ENCODE assay signal across 8 mouse cellular contexts in genomic region chr11:93955256-93956150, GRCm38 (mm10). TPM values are rescaled to one million over a fixed set of nuclear protein-coding genes. Genes with fewer than 3 reads are reported as not detected.
DNase-seq lines count a peak whose midpoint lies in the region; ATAC-seq and TF ChIP-seq lines count a peak whose summit lies in the region.

No protein-coding gene starts in this region.

- DNase-seq in MEL-GATA-1-ER (ENCODE audit: extremely low read depth, low read depth): peak; percentile 77
- peak; percentile 83 to 84 for DNase-seq in cerebellum, adult 2 months
- peak; percentile 86 for DNase-seq in forebrain, postnatal 0 days
- DNase-seq in heart, postnatal 4 days: peak; percentile 96
- DNase-seq in layer of hippocampus, adult 8-10 months (ENCODE audit: low spot score in 2 of 2): peak; percentile 80 to 85
- peak; percentile 96 for DNase-seq in lung, embryonic 14.5 days
- peak; percentile 90 to 94 for DNase-seq in thymus, adult 18-20 months

- H3K4me2 ChIP-seq in forebrain, postnatal 0 days (ENCODE audit: low read depth): peak overlapping the region; percentile 86
- peak overlapping the region; percentile 86 for H3K4me2 ChIP-seq in lung, embryonic 14.5 days

- H3K9ac ChIP-seq in forebrain, postnatal 0 days: peak overlapping the region; percentile 73
- H3K9ac ChIP-seq in lung, embryonic 14.5 days: peak overlapping the region; percentile 82

- TF ChIP-seq POLR2A in cerebellum, adult 2 months (IDR thresholded peaks at IDR 0.05; ENCODE audit: borderline replicate concordance, insufficient read depth, low read length): peak; percentile 55; the same call in 1 of the 2 replicates

- H3K27ac ChIP-seq in cerebellum, adult 2 months (ENCODE audit: insufficient read depth, low read length): peak overlapping the region; percentile 29; the same call in 1 of the 2 replicates
- H3K27ac ChIP-seq in forebrain, postnatal 0 days (ENCODE audit: low read depth, low read length): peak overlapping the region; percentile 81
- peak overlapping the region; percentile 92 for H3K27ac ChIP-seq in lung, embryonic 14.5 days (ENCODE audit: low read depth)

- peaks cover 41% of the 10 kb centered on the region for H3K36me3 ChIP-seq in forebrain, postnatal 0 days (ENCODE audit: insufficient read depth)
- peaks cover 62% of the 10 kb centered on the region for H3K36me3 ChIP-seq in lung, embryonic 14.5 days (ENCODE audit: insufficient read depth)

- WGBS in cerebellum, adult 2 months: under 1% methylated on average over 67 of the region's 67 CpGs
- WGBS in forebrain, postnatal 0 days: 3% methylated on average over 67 of the region's 67 CpGs
- WGBS in lung, embryonic 14.5 days: under 1% methylated on average over 67 of the region's 67 CpGs

- H3K4me1 ChIP-seq in cerebellum, adult 2 months (ENCODE audit: control insufficient read depth, insufficient read depth, low read length): peaks cover 3% of the 10 kb centered on the region; the same call in 1 of the 2 replicates
- H3K4me1 ChIP-seq in forebrain, postnatal 0 days (ENCODE audit: insufficient read depth): 0 out of 2 replicates have a peak, but pooled peaks cover 7% of the 10 kb centered on the region
- peaks cover 12% of the 10 kb centered on the region; the same call in 1 of the 2 replicates for H3K4me1 ChIP-seq in lung, embryonic 14.5 days (ENCODE audit: insufficient read depth)

- ATAC-seq in forebrain, postnatal 0 days: peak; percentile 96
- peak; percentile 98 for ATAC-seq in lung, embryonic 14.5 days (ENCODE audit: insufficient read depth)
- peak; percentile 94 for ATAC-seq in neutrophil, adult 5-6 weeks (ENCODE audit: extremely low read depth, insufficient number of reproducible peaks, low FRiP score, poor library complexity, severe bottlenecking)

- H3K27me3 ChIP-seq in cerebellum, adult 2 months (ENCODE audit: control insufficient read depth, insufficient read depth, low read length): no peaks in the 10 kb centered on the region
- no peaks in the 10 kb centered on the region for H3K27me3 ChIP-seq in forebrain, postnatal 0 days (ENCODE audit: insufficient read depth, low read length)
- H3K27me3 ChIP-seq in lung, embryonic 14.5 days (ENCODE audit: insufficient read depth, low read length): no peaks in the 10 kb centered on the region

- no peaks in the 10 kb centered on the region for H3K9me3 ChIP-seq in forebrain, postnatal 0 days (ENCODE audit: low read length)
- no peaks in the 10 kb centered on the region for H3K9me3 ChIP-seq in lung, embryonic 14.5 days (ENCODE audit: low read depth, low read length)

- peak overlapping the region; percentile 62 for H3K4me3 ChIP-seq in cerebellum, adult 2 months (replicated peaks; ENCODE audit: insufficient read depth, low read depth, low read length)
- H3K4me3 ChIP-seq in forebrain, postnatal 0 days (ENCODE audit: low read depth, low read length): peak overlapping the region; percentile 62
- peak overlapping the region; percentile 71 for H3K4me3 ChIP-seq in lung, embryonic 14.5 days (ENCODE audit: low read depth, low read length)

- no peak for TF ChIP-seq CTCF in cerebellum, adult 2 months (IDR thresholded peaks at IDR 0.05; ENCODE audit: borderline replicate concordance, insufficient read depth, low read depth, low read length)
- peak; percentile 71 for TF ChIP-seq CTCF in forebrain, postnatal 0 days (IDR thresholded peaks at IDR 0.05; ENCODE audit: low read depth)
- TF ChIP-seq CTCF in lung, embryonic 14.5 days (IDR thresholded peaks at IDR 0.05; ENCODE audit: low read depth): peak; percentile 51

RNA-seq across cellular contexts. Expression of gene Nme2, which starts 0.6 kb away (rescaled TPM):
- 109 and 115 TPM in 2 replicates for polyA plus RNA-seq in cerebellum, adult 2 months (2012; rRNA removed)
- 299 and 495 TPM in 2 replicates for total RNA-seq in forebrain, postnatal 0 days (2014; rRNA removed)
- 195 and 278 TPM in 2 replicates for polyA plus RNA-seq in forebrain, postnatal 0 days (2015; fragmentation: Nextera tagmentation; extraction: Ambion mirVana)
- 1,000 to 10,000 TPM in 1 of 2 experiments, 100 to 1,000 TPM in 1; 991 to 1,141 TPM for total RNA-seq in heart, postnatal 4 days (2021)
- total RNA-seq in layer of hippocampus, adult 8-10 months (2022): 100 to 1,000 TPM in 2 of 4 experiments, 10 to 100 TPM in 2; 88.3 to 126 (median 105) TPM
- polyA plus RNA-seq in lung, embryonic 14.5 days (2014; fragmentation: Nextera tagmentation; extraction: Ambion mirVana): 272 and 286 TPM in 2 replicates
- total RNA-seq in neutrophil, adult 5-6 weeks (2017): 40.9 and 60.4 TPM in 2 replicates

RNA-seq across cellular contexts. Expression of gene Gm20390, which starts 12.6 kb away (rescaled TPM):
- 79.6 and 83.2 TPM in 2 replicates for polyA plus RNA-seq in cerebellum, adult 2 months (2012; rRNA removed)
- total RNA-seq in forebrain, postnatal 0 days (2014; rRNA removed): 90.4 and 115 TPM in 2 replicates
- 448 and 574 TPM in 2 replicates for polyA plus RNA-seq in forebrain, postnatal 0 days (2015; fragmentation: Nextera tagmentation; extraction: Ambion mirVana)
- total RNA-seq in heart, postnatal 4 days (2021): 10 to 100 TPM; 45.3 to 56.6 TPM
- 100 to 1,000 TPM in 2 of 4 experiments, 10 to 100 TPM in 2; 86.0 to 119 (median 96.1) TPM for total RNA-seq in layer of hippocampus, adult 8-10 months (2022)
- 397 and 438 TPM in 2 replicates for polyA plus RNA-seq in lung, embryonic 14.5 days (2014; fragmentation: Nextera tagmentation; extraction: Ambion mirVana)
- 5.3 and 10.9 TPM in 2 replicates for total RNA-seq in neutrophil, adult 5-6 weeks (2017)

RNA-seq across cellular contexts. Expression of gene Nme1, which starts 12.8 kb away (rescaled TPM):
- polyA plus RNA-seq in cerebellum, adult 2 months (2012; rRNA removed): 171 and 198 TPM in 2 replicates
- total RNA-seq in forebrain, postnatal 0 days (2014; rRNA removed): 60.0 and 103 TPM in 2 replicates
- polyA plus RNA-seq in forebrain, postnatal 0 days (2015; fragmentation: Nextera tagmentation; extraction: Ambion mirVana): 361 and 415 TPM in 2 replicates
- 10 to 100 TPM; 32.7 to 37.8 TPM for total RNA-seq in heart, postnatal 4 days (2021)
- total RNA-seq in layer of hippocampus, adult 8-10 months (2022): 100 to 1,000 TPM in 1 of 4 experiments, 10 to 100 TPM in 3; 72.6 to 105 (median 82.2) TPM
- 168 and 197 TPM in 2 replicates for polyA plus RNA-seq in lung, embryonic 14.5 days (2014; fragmentation: Nextera tagmentation; extraction: Ambion mirVana)
- 10.5 and 22.0 TPM in 2 replicates for total RNA-seq in neutrophil, adult 5-6 weeks (2017)

RNA-seq across cellular contexts. Expression of gene Spag9, which starts 40.4 kb away (rescaled TPM):
- polyA plus RNA-seq in cerebellum, adult 2 months (2012; rRNA removed): 134 and 135 TPM in 2 replicates
- total RNA-seq in forebrain, postnatal 0 days (2014; rRNA removed): 127 and 155 TPM in 2 replicates
- 50.0 and 67.1 TPM in 2 replicates for polyA plus RNA-seq in forebrain, postnatal 0 days (2015; fragmentation: Nextera tagmentation; extraction: Ambion mirVana)
- 100 to 1,000 TPM; 139 to 146 TPM for total RNA-seq in heart, postnatal 4 days (2021)
- total RNA-seq in layer of hippocampus, adult 8-10 months (2022): 100 to 1,000 TPM; 205 to 236 (median 220) TPM
- polyA plus RNA-seq in lung, embryonic 14.5 days (2014; fragmentation: Nextera tagmentation; extraction: Ambion mirVana): 55.8 and 57.1 TPM in 2 replicates
- 180 and 187 TPM in 2 replicates for total RNA-seq in neutrophil, adult 5-6 weeks (2017)

Comparison
In these comparisons a context has a peak if more than half of its experiments do, and no peak if none do; other contexts are left out.
1. Peak in every context shown above with its lines: DNase-seq, ATAC-seq, H3K4me3 ChIP-seq and H3K27ac ChIP-seq.
2. H3K27ac ChIP-seq: peak in every context shown above with its lines; median percentile 92 in lung, embryonic 14.5 days; 81 in forebrain, postnatal 0 days; 29 in cerebellum, adult 2 months.